Mouse (Mus musculus) neutrophil, adult 5-6 weeks (primary cell): Measurements from ENCODE around the gene 9130019O22Rik. TPM values are rescaled to one million over a fixed set of nuclear protein-coding genes. Genes with fewer than 3 reads are reported as not detected.
"Not testable (repeated sequence)": the region's sequence is repeated elsewhere in the genome, so short reads cannot be mapped to it uniquely, and the experiment has no call there.

ENCODE experiments used
- ATAC-seq: fragments of 151-379, 151-347 bp; 2 replicates; pipeline ENCODE4 v1.8.0; 2017; ENCODE audit warnings: mild to moderate bottlenecking, moderate TSS enrichment; ENCODE audit not compliant: insufficient number of reproducible peaks, poor library complexity, low FRiP score, severe bottlenecking; ENCODE audit errors: extremely low read depth
- total RNA-seq: library from RNA; stranded (forward); fragments of 200-1000 nt; gene quantifications from 2 replicates; pipeline ENCODE4 v1.2.3, GENCODE M21; 2017

9130019O22Rik gene
- total RNA-seq, 1 experiment from 2014 or later: 7.7 TPM

GRCm38 (mm10) chr7:127388201-127388600, 1.2 kb upstream of the 9130019O22Rik start:
- ATAC-seq: not testable (repeated sequence)

GRCm38 (mm10) chr7:127385560-127385959, 1.4 kb downstream of the 9130019O22Rik start:
- ATAC-seq: not testable (repeated sequence)

- ATAC-seq: no peak
Measured at GRCm38 (mm10) chr7:127378310-127378921, 8.6 kb downstream of the 9130019O22Rik start.

- ATAC-seq: peak; percentile 95
Measured at GRCm38 (mm10) chr7:127375271-127376245, 11.4 kb downstream of the 9130019O22Rik start, which contains the start of gene Zfp747. Gene Zfp747 (minus strand): TSS chr7:127376050.

GRCm38 (mm10) chr7:127371870-127372269, 15.1 kb downstream of the 9130019O22Rik start:
- ATAC-seq: not testable (repeated sequence)

GRCm38 (mm10) chr7:127371213-127371612, 15.8 kb downstream of the 9130019O22Rik start:
- no peak for ATAC-seq

- ATAC-seq: no peak
Measured at GRCm38 (mm10) chr7:127366249-127366648, 20.7 kb downstream of the 9130019O22Rik start.

- ATAC-seq: no peak
Measured at GRCm38 (mm10) chr7:127364166-127364565, 22.8 kb downstream of the 9130019O22Rik start.

- ATAC-seq: no peak
Measured at GRCm38 (mm10) chr7:127363475-127363921, 23.5 kb downstream of the 9130019O22Rik start.

- peak; percentile 71; the same call in 1 of the 2 replicates for ATAC-seq
Measured at GRCm38 (mm10) chr7:127362418-127362817, 24.5 kb downstream of the 9130019O22Rik start.

GRCm38 (mm10) chr7:127361449-127361848, 25.5 kb downstream of the 9130019O22Rik start:
- ATAC-seq: no peak

- no peak for ATAC-seq
Measured at GRCm38 (mm10) chr7:127360265-127360664, 26.7 kb downstream of the 9130019O22Rik start.

- ATAC-seq: no peak
Measured at GRCm38 (mm10) chr7:127358472-127358871, 28.5 kb downstream of the 9130019O22Rik start.

- ATAC-seq: no peak
Measured at GRCm38 (mm10) chr7:127357871-127358270, 29.1 kb downstream of the 9130019O22Rik start.

GRCm38 (mm10) chr7:127355796-127356195, 31.2 kb downstream of the 9130019O22Rik start:
- ATAC-seq: no peak

- no peak for ATAC-seq
Measured at GRCm38 (mm10) chr7:127351230-127352004, 35.5 kb downstream of the 9130019O22Rik start.

- ATAC-seq: no peak
Measured at GRCm38 (mm10) chr7:127346676-127347075, 40.3 kb downstream of the 9130019O22Rik start.

- ATAC-seq: peak; percentile 66
Measured at GRCm38 (mm10) chr7:127345512-127346325, 41.2 kb downstream of the 9130019O22Rik start, which contains the start of gene Zfp768. Gene Zfp768 (minus strand): TSS chr7:127345589.
